Mouse (Mus musculus): Measurements from ENCODE around the gene Trf. TPM values are rescaled to one million over a fixed set of nuclear protein-coding genes. Genes with fewer than 3 reads are reported as not detected.

Trf gene
- 105 and 170 TPM in 2 replicates for polyA plus RNA-seq (2012; ENCODE audit: low replicate concordance)

GRCm38 (mm10) chr9:103230151-103230951 is at the start of gene Trf, which contains the start of gene Gm20425:
Gene Trf (minus strand): TSS chr9:103230444.
Gene Gm20425 (minus strand): TSS chr9:103230307.

GRCm38 (mm10) chr9:103201561-103202260 is 28.5 kb downstream of the Trf start, which contains the start of gene Srprb:
Gene Srprb (minus strand): TSS chr9:103202137.

Other genes with a start within 250 kb of the Trf start
- 1.3 and 4.7 TPM in 2 replicates for gene Slco2a1, start 241.7 kb downstream of the Trf start, polyA plus RNA-seq (2012; ENCODE audit: low replicate concordance)
- gene Rab6b, start 118.7 kb downstream of the Trf start, polyA plus RNA-seq (2012; ENCODE audit: low replicate concordance), result 0.12 and 8.0 TPM in 2 replicates
- 7.5 and 22.8 TPM in 2 replicates for gene Srprb, start 28.3 kb downstream of the Trf start, polyA plus RNA-seq (2012; ENCODE audit: low replicate concordance)
- gene Gm20425, start 137 bp downstream of the Trf start, polyA plus RNA-seq (2012; ENCODE audit: low replicate concordance), result not detected in 2 replicates
- 0.39 and 10.6 TPM in 2 replicates for gene 1300017J02Rik, start 74.6 kb upstream of the Trf start, polyA plus RNA-seq (2012; ENCODE audit: low replicate concordance)
- gene Topbp1, start 74.8 kb upstream of the Trf start, polyA plus RNA-seq (2012; ENCODE audit: low replicate concordance), result 12.4 and 20.1 TPM in 2 replicates
- 104 and 173 TPM in 2 replicates for gene Cdv3, start 135.4 kb upstream of the Trf start, polyA plus RNA-seq (2012; ENCODE audit: low replicate concordance)
- gene Bfsp2, start 250.0 kb upstream of the Trf start, polyA plus RNA-seq (2012; ENCODE audit: low replicate concordance), result 19.0 and 23.3 TPM in 2 replicates